Mouse (Mus musculus) embryo, embryonic 11.5 days (tissue): ENCODE data around the gene Olfr1132.
"Not testable (repeated sequence)": the region's sequence is repeated elsewhere in the genome, so short reads cannot be mapped to it uniquely, and the experiment has no call there.

Source experiments
- DNase-seq: peaks from one replicate; pipeline ENCODE4 v3.0.0-alpha.2; 2012; ENCODE audit warnings: low read depth, low spot score

Gene Olfr1132

GRCm38 (mm10) chr2:87637435-87637834 lies at the start of gene Olfr1132:
Olfr1132 (minus strand) TSS chr2:87637535.
- no peak for DNase-seq

- DNase-seq = no peak
Measured at GRCm38 (mm10) chr2:87673564-87673963, 36.2 kb upstream of the Olfr1132 start, which contains the start of gene Olfr1135. Olfr1135 (minus strand) TSS chr2:87673664.

- no peak for DNase-seq
Measured at GRCm38 (mm10) chr2:87658360-87658759, 21.0 kb upstream of the Olfr1132 start, which contains the start of gene Olfr1134. Olfr1134 (minus strand) TSS chr2:87658460.

- no peak for DNase-seq
Measured at GRCm38 (mm10) chr2:87647274-87647673, 9.9 kb upstream of the Olfr1132 start, which contains the start of gene Olfr1133. Olfr1133 (minus strand) TSS chr2:87647374.

- DNase-seq = no peak
Measured at GRCm38 (mm10) chr2:87642441-87642840, 5.1 kb upstream of the Olfr1132 start.

GRCm38 (mm10) chr2:87626804-87627203 lies 10.5 kb downstream of the Olfr1132 start, which contains the start of gene Olfr1131:
Olfr1131 (plus strand) TSS chr2:87627104.
- no peak for DNase-seq

- DNase-seq = not testable (repeated sequence)
Measured at GRCm38 (mm10) chr2:87605912-87606311, 31.4 kb downstream of the Olfr1132 start, which contains the start of gene Olfr1130. Olfr1130 (plus strand) TSS chr2:87606212.
